Mouse (Mus musculus) ES-Bruce4 (cell line): ENCODE results near the gene Tctn1. TPM values are rescaled to one million over a fixed set of nuclear protein-coding genes. Genes with fewer than 3 reads are reported as not detected.

Experiments used
- H3K27ac ChIP-seq: 2 replicates; pipeline ENCODE4 v1.5.1; 2012; ENCODE audit warnings: low read length, inconsistent platforms; ENCODE audit not compliant: insufficient read depth
- H3K27me3 ChIP-seq: 2 replicates; pipeline ENCODE4 v1.6.1; 2012; ENCODE audit warnings: mild to moderate bottlenecking, low read length, inconsistent platforms; ENCODE audit not compliant: control insufficient read depth, poor library complexity, insufficient read depth, severe bottlenecking
- H3K36me3 ChIP-seq: 2 replicates; pipeline ENCODE4 v1.6.1; 2012; ENCODE audit warnings: inconsistent platforms, mild to moderate bottlenecking, low read length, moderate library complexity; ENCODE audit not compliant: control insufficient read depth, poor library complexity, insufficient read depth, severe bottlenecking
- H3K4me1 ChIP-seq: one replicate; pipeline ENCODE4 v1.8.1; 2011; ENCODE audit warnings: low read length; ENCODE audit not compliant: control insufficient read depth, insufficient read depth
- H3K4me3 ChIP-seq: 2 replicates; pipeline ENCODE4 v1.5.1; 2011; ENCODE audit warnings: low read depth, mild to moderate bottlenecking, low read length
- H3K9ac ChIP-seq: 2 replicates; pipeline ENCODE4 v1.6.1; 2012; ENCODE audit warnings: low read depth, mild to moderate bottlenecking, inconsistent platforms; ENCODE audit not compliant: poor library complexity, severe bottlenecking
- H3K9me3 ChIP-seq: replicated peaks from 2 replicates; pipeline ENCODE4 v1.6.1; 2012; ENCODE audit warnings: mild to moderate bottlenecking, low read length, inconsistent platforms; ENCODE audit not compliant: control insufficient read depth, poor library complexity, insufficient read depth, severe bottlenecking
- CTCF ChIP-seq: IDR thresholded peaks from one replicate; pipeline ENCODE4 v1.8.1; 2011; ENCODE audit warnings: low read depth, low read length
- EP300 ChIP-seq: IDR thresholded peaks from 2 replicates; pipeline ENCODE4 v1.6.1; 2011; ENCODE audit warnings: low read depth, low read length; ENCODE audit not compliant: insufficient read depth
- POLR2A ChIP-seq: IDR thresholded peaks from one replicate; pipeline ENCODE4 v1.8.1; 2011; ENCODE audit warnings: low read length; ENCODE audit not compliant: insufficient read depth
- polyA plus RNA-seq: library from polyadenylated mRNA; stranded (reverse); fragments of >200 nt; gene quantifications from 2 replicates; pipeline ENCODE4 v1.2.4, GENCODE M21; 2011; ENCODE audit warnings: low read depth; ENCODE audit not compliant: missing spikeins, insufficient read depth, insufficient read length

The Tctn1 gene
- polyA plus RNA-seq, 1 experiment, result 18.3 TPM

DNA sequence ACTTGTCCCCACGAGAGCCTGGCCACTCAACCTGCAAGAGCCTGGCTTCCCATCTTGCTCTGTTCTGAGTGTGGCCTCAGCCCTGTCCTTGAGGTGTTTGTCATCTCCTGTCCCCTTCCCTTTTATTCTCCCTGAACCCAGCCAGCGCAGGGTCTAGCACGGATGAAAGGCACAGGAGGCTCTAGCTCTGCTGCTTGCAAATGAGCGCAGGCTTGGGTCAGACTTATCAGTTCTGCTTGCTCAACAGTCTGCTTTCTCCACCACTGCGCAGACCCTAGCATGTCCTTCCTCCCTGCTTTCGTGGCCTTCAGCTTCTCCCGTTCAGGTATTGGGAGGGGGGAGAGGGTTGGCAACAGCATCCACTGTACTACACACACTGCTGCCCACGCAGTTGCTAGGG is 52.1 kb downstream of the Tctn1 start:
- Histone ChIP-seq H3K27ac (no peak overlapping the region), H3K9ac (no peak overlapping the region), H3K4me3 (no peak overlapping the region), H3K36me3 (no peaks in the 10 kb centered on the region), H3K9me3 (no peaks in the 10 kb centered on the region), H3K4me1 (peaks cover 4% of the 10 kb centered on the region), H3K27me3 (no peaks in the 10 kb centered on the region)
- no peak for TF ChIP-seq EP300
- TF ChIP-seq CTCF, result no peak
- TF ChIP-seq POLR2A, result no peak

DNA sequence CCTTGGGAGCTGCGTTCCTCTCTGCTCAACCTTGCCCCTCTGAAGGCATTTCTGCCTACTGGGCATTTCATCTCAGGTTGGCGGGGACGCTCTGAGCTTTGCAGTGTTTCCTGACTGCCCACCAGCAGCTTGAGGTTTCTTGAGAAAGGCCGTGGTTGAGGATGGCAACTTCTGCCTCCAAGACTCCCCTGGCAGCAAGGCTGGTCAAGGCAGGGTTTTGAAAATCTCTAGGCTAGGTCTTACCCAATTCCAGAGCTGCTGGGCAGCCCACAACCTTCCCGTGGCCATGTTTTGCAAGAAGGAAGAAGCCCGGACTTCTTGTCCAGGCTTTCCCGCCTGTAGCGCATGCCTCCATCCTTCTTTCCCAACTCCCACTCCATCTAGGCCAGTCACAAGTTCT is 53.4 kb downstream of the Tctn1 start:
- Histone ChIP-seq H3K9me3 (no peaks in the 10 kb centered on the region), H3K27ac (no peak overlapping the region), H3K36me3 (no peaks in the 10 kb centered on the region), H3K4me1 (peaks cover 4% of the 10 kb centered on the region), H3K4me3 (no peak overlapping the region), H3K27me3 (no peaks in the 10 kb centered on the region), H3K9ac (no peak overlapping the region)
- TF ChIP-seq EP300 (no peak), CTCF (no peak), POLR2A (no peak)

DNA sequence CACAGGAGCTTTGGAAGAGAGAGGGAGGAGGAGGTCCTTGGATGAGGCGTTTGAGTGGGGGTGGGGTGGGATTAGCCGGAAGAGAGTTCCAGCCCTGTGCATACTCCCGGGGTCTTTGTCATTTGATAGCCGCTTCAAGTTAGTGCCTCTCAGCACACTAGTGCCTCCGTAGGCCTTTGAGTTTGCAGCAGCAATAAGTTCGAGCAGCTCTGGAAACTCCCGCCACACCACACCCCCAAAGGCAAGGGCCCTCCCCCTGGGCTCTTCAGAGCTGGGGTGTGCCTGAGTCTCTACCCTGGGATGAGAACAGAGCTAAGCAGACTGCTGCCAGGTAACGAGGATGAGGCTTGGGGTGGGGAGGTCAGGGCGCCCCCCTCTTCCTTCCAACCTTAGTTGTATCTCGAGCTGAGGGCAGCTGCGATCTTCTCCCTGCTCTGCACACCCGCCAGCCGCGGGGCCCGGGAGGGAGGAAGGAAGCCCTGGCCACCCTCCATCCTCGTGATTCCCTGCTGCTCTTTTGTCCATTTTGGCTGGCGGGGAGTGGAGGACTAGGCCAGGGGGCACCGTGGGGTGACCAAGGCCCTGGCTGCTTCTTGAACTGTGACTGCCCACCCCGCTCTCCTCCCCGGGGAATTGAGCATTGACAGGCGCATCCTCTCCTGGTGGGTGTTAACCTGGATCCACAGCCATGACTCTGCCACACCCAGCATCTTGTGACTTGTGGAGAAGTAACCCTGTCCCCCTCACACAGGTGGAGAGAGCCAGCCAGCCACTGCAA is 54.5 kb downstream of the Tctn1 start:
- Histone ChIP-seq H3K9ac (peak overlapping the region; percentile 24), H3K27me3 (no peaks in the 10 kb centered on the region), H3K36me3 (no peaks in the 10 kb centered on the region), H3K9me3 (no peaks in the 10 kb centered on the region), H3K4me3 (peak overlapping the region; percentile 43), H3K4me1 (peaks cover 4% of the 10 kb centered on the region), H3K27ac (peak overlapping the region; percentile 94)
- 0 out of 2 replicates have a peak, but pooled peaks have one; percentile 52 for TF ChIP-seq EP300
- peak; percentile 18 for TF ChIP-seq POLR2A
- TF ChIP-seq CTCF, result no peak

- Histone ChIP-seq H3K27me3 (no peaks in the 10 kb centered on the region), H3K9ac (peak overlapping the region; percentile 24), H3K27ac (peak overlapping the region; percentile 94), H3K4me3 (0 out of 2 replicates have a peak overlapping the region, but pooled peaks have one; percentile 13), H3K4me1 (peaks cover 4% of the 10 kb centered on the region), H3K36me3 (no peaks in the 10 kb centered on the region), H3K9me3 (no peaks in the 10 kb centered on the region)
- TF ChIP-seq EP300 (no peak), CTCF (no peak), POLR2A (no peak)
These were observed 55.4 kb downstream of the Tctn1 start for GRCm38 (mm10) chr5:122208909-122209308.

DNA sequence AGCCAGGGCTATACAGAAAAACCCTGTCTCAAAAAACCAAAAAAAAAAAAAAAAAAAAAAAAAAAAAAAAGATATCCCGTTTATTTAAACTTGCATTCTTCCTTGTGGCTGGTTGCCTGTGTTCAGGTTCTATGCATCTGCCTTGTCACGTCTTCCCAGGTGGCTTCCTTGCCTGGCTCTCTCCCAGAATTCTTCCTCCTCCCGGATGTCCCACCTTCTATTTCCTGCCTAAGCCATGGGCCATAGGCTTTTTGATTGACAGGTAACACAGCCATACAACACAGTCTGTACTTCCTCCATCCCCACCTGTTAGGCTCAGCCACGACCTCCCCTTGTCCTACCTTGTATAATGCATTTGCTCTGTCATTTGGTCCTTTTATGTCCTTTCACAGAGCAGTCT is 57.8 kb downstream of the Tctn1 start, which contains the start of gene Hvcn1:
Gene Hvcn1, plus strand, starts transcription at position 330 of the 400 bp plus-strand sequence.
- Histone ChIP-seq H3K4me1 (peaks cover 4% of the 10 kb centered on the region), H3K4me3 (peak within 1 kb of the TSS; percentile 85), H3K9me3 (no peaks in the 10 kb centered on the region), H3K27me3 (no peaks in the 10 kb centered on the region), H3K36me3 (no peaks in the 10 kb centered on the region), H3K27ac (no peak within 1 kb of the TSS), H3K9ac (peak within 1 kb of the TSS; percentile 62)
- TF ChIP-seq EP300 (no peak), POLR2A (peak; percentile 68)

DNA sequence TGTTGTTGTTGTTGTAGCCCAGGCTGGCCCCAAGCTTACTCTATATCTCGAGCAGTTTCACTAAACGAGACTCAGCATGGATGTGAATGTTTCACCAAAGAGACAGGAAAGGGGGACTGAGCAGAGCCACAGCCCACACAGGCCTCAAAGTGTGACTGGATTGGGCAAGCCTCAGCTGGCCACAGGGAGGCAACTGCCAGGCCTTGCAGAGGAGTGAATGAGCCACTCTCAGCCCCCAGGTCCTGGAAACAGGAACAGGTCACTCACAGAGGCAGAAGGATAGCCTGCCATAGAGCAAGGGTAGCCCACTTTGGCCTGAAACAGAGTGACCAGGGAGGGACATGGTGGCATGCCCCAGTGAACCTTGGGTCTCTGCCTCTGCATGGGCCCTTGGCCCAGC is 60.1 kb downstream of the Tctn1 start:
- Histone ChIP-seq H3K27me3 (no peaks in the 10 kb centered on the region), H3K4me1 (no peaks in the 10 kb centered on the region), H3K4me3 (no peak overlapping the region), H3K27ac (no peak overlapping the region), H3K9me3 (peaks cover 4% of the 10 kb centered on the region), H3K9ac (no peak overlapping the region), H3K36me3 (no peaks in the 10 kb centered on the region)
- TF ChIP-seq CTCF (no peak), POLR2A (no peak), EP300 (no peak)
